Mouse (Mus musculus) megakaryocyte, embryonic 14.5 days (primary cell): Measurements from ENCODE around the gene Nfat5. TPM values are rescaled to one million over a fixed set of nuclear protein-coding genes. Genes with fewer than 3 reads are reported as not detected.
A peak's percentile ranks its signal among the peaks of the same experiment; 100 is the strongest.

Source experiments
- H3K27me3 ChIP-seq: replicated peaks from 2 replicates; pipeline ENCODE3; 2012; ENCODE audit warnings: inconsistent platforms
- H3K36me3 ChIP-seq: replicated peaks from 2 replicates; pipeline ENCODE3; 2012; ENCODE audit warnings: low read length, inconsistent platforms, mixed read lengths
- H3K4me1 ChIP-seq: 2 replicates; pipeline ENCODE4 v1.6.1; 2012; ENCODE audit warnings: inconsistent platforms
- H3K4me3 ChIP-seq: replicated peaks from 2 replicates; pipeline ENCODE3; 2012; ENCODE audit warnings: moderate library complexity, mild to moderate bottlenecking, inconsistent platforms
- H3K9me3 ChIP-seq: 2 replicates; pipeline ENCODE4 v1.6.1; 2012; ENCODE audit warnings: inconsistent platforms
- FLI1 ChIP-seq: IDR thresholded peaks from 2 replicates; pipeline ENCODE4 v1.6.1; 2012; ENCODE audit warnings: low read length, inconsistent platforms, mixed read lengths
- GATA1 ChIP-seq: IDR thresholded peaks from 3 replicates; pipeline ENCODE4 v1.6.1; 2012; ENCODE audit warnings: mixed read lengths, low read length, inconsistent platforms, borderline replicate concordance
- polyA plus RNA-seq: library from polyadenylated mRNA; stranded (reverse); fragments of >175 nt; gene quantifications from 2 replicates; pipeline ENCODE4 v1.2.3, GENCODE M21; 2012; ENCODE audit warnings: low replicate concordance; ENCODE audit not compliant: insufficient read depth

The Nfat5 gene
- polyA plus RNA-seq = 0.41 and 0.71 TPM in 2 replicates

GRCm38 (mm10) chr8:107292928-107293601 is at the start of gene Nfat5:
Nfat5 (plus strand) TSS chr8:107293470.
- Histone ChIP-seq H3K4me3 (peak within 1 kb of the TSS; percentile 99), H3K9me3 (no peaks in the 10 kb centered on the region), H3K27me3 (no peaks in the 10 kb centered on the region), H3K4me1 (peaks cover 26% of the 10 kb centered on the region; the same call in 1 of the 2 replicates), H3K36me3 (peaks cover 10% of the 10 kb centered on the region)
- TF ChIP-seq FLI1 (no peak), GATA1 (no peak)

GRCm38 (mm10) chr8:107244218-107244617 is 49.1 kb upstream of the Nfat5 start:
- peaks cover 6% of the 10 kb centered on the region; the same call in 1 of the 2 replicates for H3K9me3 ChIP-seq
- no peak for TF ChIP-seq GATA1
- TF ChIP-seq FLI1 = no peak
- no peaks in the 10 kb centered on the region for H3K4me1 ChIP-seq
- peaks cover 11% of the 10 kb centered on the region for H3K27me3 ChIP-seq
- no peak overlapping the region for H3K4me3 ChIP-seq
- H3K36me3 ChIP-seq = no peaks in the 10 kb centered on the region

- Histone ChIP-seq H3K9me3 (no peaks in the 10 kb centered on the region; the same call in 1 of the 2 replicates), H3K4me1 (no peaks in the 10 kb centered on the region), H3K4me3 (no peak overlapping the region), H3K27me3 (peaks cover 11% of the 10 kb centered on the region), H3K36me3 (no peaks in the 10 kb centered on the region)
- no peak for TF ChIP-seq GATA1
- no peak for TF ChIP-seq FLI1
These were observed 44.8 kb upstream of the Nfat5 start for GRCm38 (mm10) chr8:107248456-107248855.

- no peak for TF ChIP-seq GATA1
- no peak for TF ChIP-seq FLI1
- Histone ChIP-seq H3K4me3 (no peak overlapping the region), H3K9me3 (no peaks in the 10 kb centered on the region; the same call in 1 of the 2 replicates), H3K27me3 (peaks cover 3% of the 10 kb centered on the region), H3K4me1 (peaks cover 12% of the 10 kb centered on the region), H3K36me3 (no peaks in the 10 kb centered on the region)
These were observed 41.7 kb upstream of the Nfat5 start for GRCm38 (mm10) chr8:107251481-107252104.

- TF ChIP-seq GATA1 (no peak), FLI1 (no peak)
- no peaks in the 10 kb centered on the region; the same call in 1 of the 2 replicates for H3K9me3 ChIP-seq
- H3K4me3 ChIP-seq = no peak overlapping the region
- peaks cover 5% of the 10 kb centered on the region for H3K27me3 ChIP-seq
- peaks cover 12% of the 10 kb centered on the region for H3K4me1 ChIP-seq
- no peaks in the 10 kb centered on the region for H3K36me3 ChIP-seq
These were observed 40.1 kb upstream of the Nfat5 start for GRCm38 (mm10) chr8:107253121-107253520.

- Histone ChIP-seq H3K4me3 (peak overlapping the region; percentile 67), H3K27me3 (peaks cover 2% of the 10 kb centered on the region), H3K36me3 (no peaks in the 10 kb centered on the region), H3K9me3 (no peaks in the 10 kb centered on the region), H3K4me1 (peaks cover 12% of the 10 kb centered on the region)
- TF ChIP-seq FLI1 = no peak
- no peak for TF ChIP-seq GATA1
These were observed 38.9 kb upstream of the Nfat5 start for GRCm38 (mm10) chr8:107254403-107254802.

GRCm38 (mm10) chr8:107254951-107255457 is 38.3 kb upstream of the Nfat5 start:
- no peaks in the 10 kb centered on the region for H3K9me3 ChIP-seq
- peaks cover 2% of the 10 kb centered on the region for H3K27me3 ChIP-seq
- no peaks in the 10 kb centered on the region for H3K36me3 ChIP-seq
- peak overlapping the region; percentile 60 for H3K4me3 ChIP-seq
- peaks cover 12% of the 10 kb centered on the region for H3K4me1 ChIP-seq
- no peak for TF ChIP-seq GATA1
- TF ChIP-seq FLI1 = no peak

GRCm38 (mm10) chr8:107257223-107257622 is 36.0 kb upstream of the Nfat5 start:
- H3K27me3 ChIP-seq = peaks cover 2% of the 10 kb centered on the region
- TF ChIP-seq FLI1 = no peak
- TF ChIP-seq GATA1 = no peak
- H3K36me3 ChIP-seq = no peaks in the 10 kb centered on the region
- H3K4me1 ChIP-seq = peaks cover 12% of the 10 kb centered on the region
- H3K4me3 ChIP-seq = no peak overlapping the region
- no peaks in the 10 kb centered on the region for H3K9me3 ChIP-seq

- Histone ChIP-seq H3K9me3 (no peaks in the 10 kb centered on the region; the same call in 1 of the 2 replicates), H3K4me1 (peaks cover 2% of the 10 kb centered on the region), H3K27me3 (peaks cover 2% of the 10 kb centered on the region), H3K4me3 (no peak overlapping the region), H3K36me3 (no peaks in the 10 kb centered on the region)
- TF ChIP-seq FLI1 (no peak), GATA1 (no peak)
These were observed 33.1 kb upstream of the Nfat5 start for GRCm38 (mm10) chr8:107260120-107260519.

- no peak for TF ChIP-seq FLI1
- TF ChIP-seq GATA1 = no peak
- peaks cover 2% of the 10 kb centered on the region for H3K27me3 ChIP-seq
- no peaks in the 10 kb centered on the region; the same call in 1 of the 2 replicates for H3K9me3 ChIP-seq
- no peaks in the 10 kb centered on the region for H3K36me3 ChIP-seq
- H3K4me3 ChIP-seq = no peak overlapping the region
- H3K4me1 ChIP-seq = no peaks in the 10 kb centered on the region
These were observed 32.1 kb upstream of the Nfat5 start for GRCm38 (mm10) chr8:107261172-107261571.
